Mouse (Mus musculus): ENCODE results near the gene Ackr4. TPM values are rescaled to one million over a fixed set of nuclear protein-coding genes. Genes with fewer than 3 reads are reported as not detected.

Gene Ackr4
- 0.26 and 0.42 TPM in 2 replicates for polyA plus RNA-seq (2016; fragmentation: Nextera tagmentation; extraction: Ambion mirVana)

- no peak for DNase-seq (ENCODE audit: low spot score)
- 78% methylated on average over 3 of the region's 3 CpGs for WGBS
- Histone ChIP-seq H3K27ac (no peak within 1 kb of the TSS), H3K4me3 (no peak within 1 kb of the TSS), H3K27me3 (ENCODE audit: insufficient read depth, poor library complexity, severe bottlenecking) (no peaks in the 10 kb centered on the region), H3K36me3 (no peaks in the 10 kb centered on the region), H3K9me3 (no peaks in the 10 kb centered on the region), H3K4me1 (replicated peaks) (peaks cover 39% of the 10 kb centered on the region)
Observed at GRCm38 (mm10) chr9:104126833-104127232, at the start of gene Ackr4. TSS of gene Ackr4 (minus strand) at chr9:104126933.

GRCm38 (mm10) chr9:104172342-104172741 is 45.6 kb upstream of the Ackr4 start:
- Histone ChIP-seq H3K4me1 (replicated peaks) (no peaks in the 10 kb centered on the region), H3K27ac (no peak overlapping the region), H3K4me3 (no peak overlapping the region), H3K36me3 (peaks cover 94% of the 10 kb centered on the region), H3K9me3 (no peaks in the 10 kb centered on the region), H3K27me3 (ENCODE audit: insufficient read depth, poor library complexity, severe bottlenecking) (no peaks in the 10 kb centered on the region)
- DNase-seq (ENCODE audit: low spot score) = no peak
- WGBS = 96% methylated on average over 6 of the region's 6 CpGs

GRCm38 (mm10) chr9:104171651-104172050 is 44.9 kb upstream of the Ackr4 start:
- 91% methylated on average over 6 of the region's 6 CpGs for WGBS
- Histone ChIP-seq H3K9me3 (no peaks in the 10 kb centered on the region), H3K4me1 (replicated peaks) (no peaks in the 10 kb centered on the region), H3K27ac (no peak overlapping the region), H3K27me3 (ENCODE audit: insufficient read depth, poor library complexity, severe bottlenecking) (no peaks in the 10 kb centered on the region), H3K36me3 (peaks cover 94% of the 10 kb centered on the region), H3K4me3 (no peak overlapping the region)
- DNase-seq (ENCODE audit: low spot score) = no peak

- no peaks in the 10 kb centered on the region for H3K4me1 ChIP-seq (replicated peaks)
- H3K36me3 ChIP-seq = peaks cover 94% of the 10 kb centered on the region
- no peaks in the 10 kb centered on the region for H3K27me3 ChIP-seq (ENCODE audit: insufficient read depth, poor library complexity, severe bottlenecking)
- WGBS = 95% methylated on average over 10 of the region's 10 CpGs
- H3K27ac ChIP-seq = no peak overlapping the region
- no peak overlapping the region for H3K4me3 ChIP-seq
- no peak for DNase-seq (ENCODE audit: low spot score)
- H3K9me3 ChIP-seq = no peaks in the 10 kb centered on the region
Observed at GRCm38 (mm10) chr9:104169986-104170385, 43.3 kb upstream of the Ackr4 start.

GRCm38 (mm10) chr9:104165926-104166325 is 39.2 kb upstream of the Ackr4 start:
- 94% methylated on average over 5 of the region's 5 CpGs for WGBS
- Histone ChIP-seq H3K4me3 (no peak overlapping the region), H3K4me1 (replicated peaks) (no peaks in the 10 kb centered on the region), H3K9me3 (no peaks in the 10 kb centered on the region), H3K36me3 (peaks cover 94% of the 10 kb centered on the region), H3K27me3 (ENCODE audit: insufficient read depth, poor library complexity, severe bottlenecking) (no peaks in the 10 kb centered on the region), H3K27ac (no peak overlapping the region)
- DNase-seq (ENCODE audit: low spot score) = no peak

- Histone ChIP-seq H3K36me3 (peaks cover 94% of the 10 kb centered on the region), H3K9me3 (no peaks in the 10 kb centered on the region), H3K4me3 (no peak overlapping the region), H3K4me1 (replicated peaks) (no peaks in the 10 kb centered on the region), H3K27ac (no peak overlapping the region), H3K27me3 (ENCODE audit: insufficient read depth, poor library complexity, severe bottlenecking) (no peaks in the 10 kb centered on the region)
- DNase-seq (ENCODE audit: low spot score) = no peak
- 90% methylated on average over 5 of the region's 5 CpGs for WGBS
Observed at GRCm38 (mm10) chr9:104164194-104164593, 37.5 kb upstream of the Ackr4 start.

- no peak overlapping the region for H3K4me3 ChIP-seq
- H3K36me3 ChIP-seq = peaks cover 100% of the 10 kb centered on the region
- no peaks in the 10 kb centered on the region for H3K4me1 ChIP-seq (replicated peaks)
- no peak for DNase-seq (ENCODE audit: low spot score)
- no peak overlapping the region for H3K27ac ChIP-seq
- WGBS = 90% methylated on average over 7 of the region's 7 CpGs
- no peaks in the 10 kb centered on the region for H3K27me3 ChIP-seq (ENCODE audit: insufficient read depth, poor library complexity, severe bottlenecking)
- no peaks in the 10 kb centered on the region for H3K9me3 ChIP-seq
Observed at GRCm38 (mm10) chr9:104161117-104161516, 34.4 kb upstream of the Ackr4 start.

- DNase-seq (ENCODE audit: low spot score) = no peak
- no peaks in the 10 kb centered on the region for H3K9me3 ChIP-seq
- no peak overlapping the region for H3K27ac ChIP-seq
- H3K27me3 ChIP-seq (ENCODE audit: insufficient read depth, poor library complexity, severe bottlenecking) = no peaks in the 10 kb centered on the region
- H3K4me1 ChIP-seq (replicated peaks) = no peaks in the 10 kb centered on the region
- H3K4me3 ChIP-seq = no peak overlapping the region
- WGBS = 97% methylated on average over 7 of the region's 7 CpGs
- peaks cover 100% of the 10 kb centered on the region for H3K36me3 ChIP-seq
Observed at GRCm38 (mm10) chr9:104157291-104157690, 30.6 kb upstream of the Ackr4 start.

- DNase-seq (ENCODE audit: low spot score) = no peak
- Histone ChIP-seq H3K27ac (no peak overlapping the region), H3K36me3 (peaks cover 100% of the 10 kb centered on the region), H3K27me3 (ENCODE audit: insufficient read depth, poor library complexity, severe bottlenecking) (no peaks in the 10 kb centered on the region), H3K9me3 (no peaks in the 10 kb centered on the region), H3K4me3 (no peak overlapping the region), H3K4me1 (replicated peaks) (no peaks in the 10 kb centered on the region)
- WGBS = 96% methylated on average over 8 of the region's 8 CpGs
Observed at GRCm38 (mm10) chr9:104156506-104156905, 29.8 kb upstream of the Ackr4 start.

- no peaks in the 10 kb centered on the region for H3K27me3 ChIP-seq (ENCODE audit: insufficient read depth, poor library complexity, severe bottlenecking)
- H3K9me3 ChIP-seq = no peaks in the 10 kb centered on the region
- H3K4me3 ChIP-seq = no peak overlapping the region
- H3K4me1 ChIP-seq (replicated peaks) = no peaks in the 10 kb centered on the region
- DNase-seq (ENCODE audit: low spot score) = no peak
- no peak overlapping the region for H3K27ac ChIP-seq
- H3K36me3 ChIP-seq = peaks cover 100% of the 10 kb centered on the region
- 95% methylated on average over 14 of the region's 14 CpGs for WGBS
Observed at GRCm38 (mm10) chr9:104155100-104155715, 28.5 kb upstream of the Ackr4 start.

- H3K4me3 ChIP-seq = no peak overlapping the region
- no peak for DNase-seq (ENCODE audit: low spot score)
- 96% methylated on average over 7 of the region's 7 CpGs for WGBS
- H3K27me3 ChIP-seq (ENCODE audit: insufficient read depth, poor library complexity, severe bottlenecking) = no peaks in the 10 kb centered on the region
- H3K9me3 ChIP-seq = no peaks in the 10 kb centered on the region
- peaks cover 82% of the 10 kb centered on the region for H3K36me3 ChIP-seq
- no peaks in the 10 kb centered on the region for H3K4me1 ChIP-seq (replicated peaks)
- H3K27ac ChIP-seq = no peak overlapping the region
Observed at GRCm38 (mm10) chr9:104152121-104152520, 25.4 kb upstream of the Ackr4 start.

GRCm38 (mm10) chr9:104148969-104149368 is 22.2 kb upstream of the Ackr4 start:
- no peak for DNase-seq (ENCODE audit: low spot score)
- H3K4me1 ChIP-seq (replicated peaks) = no peaks in the 10 kb centered on the region
- H3K27me3 ChIP-seq (ENCODE audit: insufficient read depth, poor library complexity, severe bottlenecking) = no peaks in the 10 kb centered on the region
- peaks cover 51% of the 10 kb centered on the region for H3K36me3 ChIP-seq
- H3K4me3 ChIP-seq = no peak overlapping the region
- 91% methylated on average over 7 of the region's 7 CpGs for WGBS
- H3K9me3 ChIP-seq = no peaks in the 10 kb centered on the region
- H3K27ac ChIP-seq = no peak overlapping the region

- Histone ChIP-seq H3K9me3 (no peaks in the 10 kb centered on the region), H3K4me1 (replicated peaks) (no peaks in the 10 kb centered on the region), H3K27ac (no peak overlapping the region), H3K4me3 (no peak overlapping the region), H3K36me3 (peaks cover 28% of the 10 kb centered on the region), H3K27me3 (ENCODE audit: insufficient read depth, poor library complexity, severe bottlenecking) (no peaks in the 10 kb centered on the region)
- no peak for DNase-seq (ENCODE audit: low spot score)
- WGBS = 86% methylated on average over 7 of the region's 7 CpGs
Observed at GRCm38 (mm10) chr9:104146683-104147082, 19.9 kb upstream of the Ackr4 start.

Measured in hindbrain, embryonic 10.5 days (tissue).